ENCODE assay signal across 9 mouse cellular contexts in genomic region chr10:71479700-71480325, GRCm38 (mm10).
DNase-seq lines count a peak whose midpoint lies in the region; ATAC-seq and TF ChIP-seq lines count a peak whose summit lies in the region.
"Had no signal": no experiment of that assay in that cellular context is flagged by ENCODE, and none has a peak within 500 bp of the region (broad histone marks: within the 10 kb centered on the region; RNA-seq: fewer than 3 reads in every experiment).

No protein-coding gene starts in this region.

- no peak for ATAC-seq in heart, embryonic 11.5 days (replicated peaks; ENCODE audit: insufficient number of reproducible peaks, low FRiP score, low TSS enrichment)
- ATAC-seq in hindbrain, embryonic 11.5 days (ENCODE audit: low FRiP score), result peak; percentile 52; the same call in 1 of the 2 replicates
- ATAC-seq in megakaryocyte progenitor cell, adult 5-6 weeks (replicated peaks; ENCODE audit: poor library complexity), result peak; percentile 92
- no peak for ATAC-seq in stomach, postnatal 0 days (ENCODE audit: low FRiP score, low TSS enrichment)

- H3K4me1 ChIP-seq in heart, adult 2 months (ENCODE audit: control insufficient read depth, insufficient read depth, low read length), result no peaks in the 10 kb centered on the region
- no peaks in the 10 kb centered on the region for H3K4me1 ChIP-seq in heart, embryonic 11.5 days (ENCODE audit: control insufficient read depth, insufficient read depth, low read length)
- no peaks in the 10 kb centered on the region for H3K4me1 ChIP-seq in bone marrow, adult 2 months (ENCODE audit: control insufficient read depth, insufficient read depth, low read length)
- no peaks in the 10 kb centered on the region for H3K4me1 ChIP-seq in hindbrain, embryonic 11.5 days (replicated peaks; ENCODE audit: control insufficient read depth, insufficient read depth, low read length)
- H3K4me1 ChIP-seq in stomach, postnatal 0 days (replicated peaks; ENCODE audit: control insufficient read depth, insufficient read depth), result no peaks in the 10 kb centered on the region

- no peaks in the 10 kb centered on the region for H3K79me2 ChIP-seq in heart, adult 2 months (replicated peaks; ENCODE audit: control insufficient read depth, insufficient read depth, low read length)

- H3K4me2 ChIP-seq in heart, embryonic 11.5 days, result no peak overlapping the region
- no peak overlapping the region for H3K4me2 ChIP-seq in hindbrain, embryonic 11.5 days (replicated peaks; ENCODE audit: low read depth, low read length)
- H3K4me2 ChIP-seq in stomach, postnatal 0 days (replicated peaks; ENCODE audit: low read depth), result no peak overlapping the region

- WGBS in heart, adult 2 months, result 8% methylated on average over 8 of the region's 8 CpGs
- 11% methylated on average over 8 of the region's 8 CpGs for WGBS in heart, embryonic 11.5 days (ENCODE audit: insufficient replicate concordance)
- 12% methylated on average over 8 of the region's 8 CpGs for WGBS in bone marrow, adult 2 months
- 12% methylated on average over 8 of the region's 8 CpGs for WGBS in hindbrain, embryonic 11.5 days
- 10% methylated on average over 8 of the region's 8 CpGs for WGBS in stomach, postnatal 0 days

- H3K36me3 ChIP-seq in heart, adult 2 months (ENCODE audit: control insufficient read depth, insufficient read depth, low read length), result no peaks in the 10 kb centered on the region
- no peaks in the 10 kb centered on the region for H3K36me3 ChIP-seq in heart, embryonic 11.5 days (ENCODE audit: control insufficient read depth, insufficient read depth, low read length)
- H3K36me3 ChIP-seq in hindbrain, embryonic 11.5 days (ENCODE audit: control insufficient read depth, insufficient read depth, low read length), result no peaks in the 10 kb centered on the region
- no peaks in the 10 kb centered on the region for H3K36me3 ChIP-seq in stomach, postnatal 0 days (ENCODE audit: control insufficient read depth, insufficient read depth, low read length)

- intact Hi-C loops in heart, adult 2 months (cut with DNase I), result no loop called here

- peak; percentile 20 to 69 for DNase-seq in heart, adult 2 months
- peak; percentile 14 for DNase-seq in fibroblast of lung, adult 2 months (ENCODE audit: low read depth)
- peak; percentile 87 for DNase-seq in hindbrain, embryonic 11.5 days (ENCODE audit: low spot score)
- DNase-seq in layer of hippocampus, postnatal 14 days (ENCODE audit: low spot score in 2 of 2), result peak; percentile 84 to 88
- peak; percentile 72 for DNase-seq in stomach, postnatal 0 days (ENCODE audit: low spot score)

- no peaks in the 10 kb centered on the region for H3K9me3 ChIP-seq in heart, embryonic 11.5 days (replicated peaks; ENCODE audit: control insufficient read depth, low read length)
- no peaks in the 10 kb centered on the region for H3K9me3 ChIP-seq in hindbrain, embryonic 11.5 days (ENCODE audit: control insufficient read depth, low read length)
- H3K9me3 ChIP-seq in stomach, postnatal 0 days (ENCODE audit: control insufficient read depth, low read length), result no peaks in the 10 kb centered on the region

- H3K4me3 ChIP-seq in heart, adult 2 months, result no peak overlapping the region
- no peak overlapping the region for H3K4me3 ChIP-seq in heart, embryonic 11.5 days (ENCODE audit: low read depth, low read length)
- H3K4me3 ChIP-seq in bone marrow, adult 2 months (replicated peaks; ENCODE audit: control insufficient read depth, low read depth, low read length), result no peak overlapping the region
- no peak overlapping the region for H3K4me3 ChIP-seq in hindbrain, embryonic 11.5 days (ENCODE audit: low read depth, low read length)
- H3K4me3 ChIP-seq in stomach, postnatal 0 days (ENCODE audit: low read depth, low read length), result no peak overlapping the region
- H3K4me3 ChIP-seq: myocyte had no signal

- TF ChIP-seq EP300 in heart, adult 2 months (IDR thresholded peaks at IDR 0.05; ENCODE audit: insufficient read depth, low read depth, low read length), result no peak
- TF ChIP-seq EP300 in stomach, postnatal 0 days (optimal IDR thresholded peaks at IDR 0.05), result no peak

- H3K27ac ChIP-seq in heart, adult 2 months, result no peak overlapping the region
- no peak overlapping the region for H3K27ac ChIP-seq in heart, embryonic 11.5 days (ENCODE audit: low read depth, low read length)
- H3K27ac ChIP-seq in bone marrow, adult 2 months (ENCODE audit: control insufficient read depth, insufficient read depth, low read depth, low read length, poor library complexity), result no peak overlapping the region
- H3K27ac ChIP-seq in hindbrain, embryonic 11.5 days (ENCODE audit: low read depth, low read length), result no peak overlapping the region
- H3K27ac ChIP-seq in stomach, postnatal 0 days (replicated peaks), result no peak overlapping the region

- TF ChIP-seq POLR2A in heart, adult 2 months (IDR thresholded peaks at IDR 0.05; ENCODE audit: insufficient read depth, low read depth, low read length), result no peak
- no peak for TF ChIP-seq POLR2A in bone marrow, adult 2 months (IDR thresholded peaks at IDR 0.05; ENCODE audit: borderline replicate concordance, control insufficient read depth, low read depth, low read length)

- TF ChIP-seq CTCF in heart, adult 2 months (IDR thresholded peaks at IDR 0.05), result peak; percentile 89
- TF ChIP-seq CTCF in bone marrow, adult 2 months (IDR thresholded peaks at IDR 0.05; ENCODE audit: control insufficient read depth, insufficient read depth, low read length), result peak; percentile 70
- peak; percentile 95 for TF ChIP-seq CTCF in stomach, postnatal 0 days (IDR thresholded peaks at IDR 0.05; ENCODE audit: low read depth)

- no peak overlapping the region for H3K9ac ChIP-seq in heart, adult 2 months (ENCODE audit: low read depth, low read length)
- no peak overlapping the region for H3K9ac ChIP-seq in heart, embryonic 11.5 days (ENCODE audit: low read depth, low read length)
- no peak overlapping the region for H3K9ac ChIP-seq in hindbrain, embryonic 11.5 days (ENCODE audit: low read depth, low read length)
- no peak overlapping the region for H3K9ac ChIP-seq in stomach, postnatal 0 days (ENCODE audit: low read length)

- H3K27me3 ChIP-seq in heart, adult 2 months (ENCODE audit: control insufficient read depth, insufficient read depth, low read length), result no peaks in the 10 kb centered on the region
- peaks cover 3% of the 10 kb centered on the region; the same call in 1 of the 2 replicates for H3K27me3 ChIP-seq in heart, embryonic 11.5 days (ENCODE audit: control insufficient read depth, insufficient read depth, low read length)
- no peaks in the 10 kb centered on the region for H3K27me3 ChIP-seq in hindbrain, embryonic 11.5 days (ENCODE audit: control insufficient read depth, insufficient read depth, low read length)
- H3K27me3 ChIP-seq in stomach, postnatal 0 days (ENCODE audit: control insufficient read depth, insufficient read depth, low read length), result no peaks in the 10 kb centered on the region

Comparison
In these comparisons a context has a peak if more than half of its experiments do, and no peak if none do; other contexts are left out.
1. DNase-seq: peak in every context shown above with its lines; median percentile 87 in hindbrain, embryonic 11.5 days; 86 in layer of hippocampus, postnatal 14 days; 72 in stomach, postnatal 0 days; 44 in heart, adult 2 months; 14 in fibroblast of lung, adult 2 months.
2. ATAC-seq: peak in hindbrain, embryonic 11.5 days (single experiment) and megakaryocyte progenitor cell, adult 5-6 weeks (single experiment); none in heart, embryonic 11.5 days (single experiment) and stomach, postnatal 0 days (single experiment).
3. Peak in every context shown above with its lines, with median percentiles within 50 percentile points of each other: CTCF ChIP-seq.